Mouse (Mus musculus): Measurements from ENCODE around the gene Vmn1r4. TPM values are rescaled to one million over a fixed set of nuclear protein-coding genes. Genes with fewer than 3 reads are reported as not detected.

The Vmn1r4 gene
- polyA plus RNA-seq, 1 experiment: 0.04 TPM

- Histone ChIP-seq H3K36me3 (ENCODE audit: control insufficient read depth, insufficient read depth) (no peaks in the 10 kb centered on the region), H3K27me3 (ENCODE audit: control insufficient read depth, insufficient read depth, insufficient read length) (no peaks in the 10 kb centered on the region), H3ac (ENCODE audit: control insufficient read depth, insufficient read length, low read depth) (no peak overlapping the region), H3K79me3 (ENCODE audit: low read depth) (no peaks in the 10 kb centered on the region), H3K4me3 (ENCODE audit: insufficient read depth, poor library complexity, severe bottlenecking) (no peak overlapping the region), H3K79me2 (ENCODE audit: control insufficient read depth, insufficient read depth) (no peaks in the 10 kb centered on the region)
- no peak for TF ChIP-seq MYOD1 (IDR thresholded peaks at IDR 0.05; ENCODE audit: control insufficient read depth, insufficient read length, low read depth)
- no peak for TF ChIP-seq CEBPB (IDR thresholded peaks at IDR 0.05; ENCODE audit: low read depth)
These were observed 8.6 kb downstream of the Vmn1r4 start for GRCm38 (mm10) chr6:56932464-56932863.

DNA sequence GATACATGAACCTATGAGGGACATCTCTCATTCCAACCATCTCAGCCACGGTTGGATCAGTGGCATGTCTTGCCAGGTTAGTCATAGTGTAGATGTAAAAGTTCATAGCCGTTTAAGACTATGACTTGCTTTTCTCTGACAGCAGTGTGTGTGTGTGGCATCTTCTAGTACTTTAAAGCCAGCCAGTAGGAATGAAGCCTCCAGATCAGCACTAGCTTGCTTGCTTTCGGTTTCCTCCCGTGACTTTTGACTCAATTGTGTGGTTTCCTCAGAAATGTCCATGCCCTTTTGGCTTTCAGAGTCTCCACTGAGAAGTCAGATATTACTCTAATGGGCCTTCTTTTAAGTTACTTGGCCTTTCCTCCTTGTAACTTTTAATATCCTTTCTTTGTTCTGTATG, 10.6 kb downstream of the Vmn1r4 start:
- no peaks in the 10 kb centered on the region for H3K79me3 ChIP-seq (ENCODE audit: low read depth)
- TF ChIP-seq USF1 (IDR thresholded peaks at IDR 0.05; ENCODE audit: low read depth) (no peak), MYOG (IDR thresholded peaks at IDR 0.05; ENCODE audit: control insufficient read depth, extremely low read depth, insufficient read length) (no peak), FOSL1 (IDR thresholded peaks at IDR 0.05; ENCODE audit: insufficient read depth, low read length, poor library complexity, severe bottlenecking) (no peak), CTCF (IDR thresholded peaks at IDR 0.05; ENCODE audit: control insufficient read depth, insufficient read depth, insufficient read length) (no peak), MAX (IDR thresholded peaks at IDR 0.05) (no peak), MYOD1 (IDR thresholded peaks at IDR 0.05; ENCODE audit: control insufficient read depth, insufficient read length, low read depth) (no peak), CEBPB (IDR thresholded peaks at IDR 0.05; ENCODE audit: low read depth) (no peak)
- H3ac ChIP-seq (ENCODE audit: control insufficient read depth, insufficient read length, low read depth): no peak overlapping the region
- no peaks in the 10 kb centered on the region for H3K79me2 ChIP-seq (ENCODE audit: control insufficient read depth, insufficient read depth)
- no peaks in the 10 kb centered on the region for H3K27me3 ChIP-seq (ENCODE audit: control insufficient read depth, insufficient read depth, insufficient read length)
- H3K36me3 ChIP-seq (ENCODE audit: control insufficient read depth, insufficient read depth): no peaks in the 10 kb centered on the region
- no peak overlapping the region for H3K4me3 ChIP-seq (ENCODE audit: insufficient read depth, poor library complexity, severe bottlenecking)

DNA sequence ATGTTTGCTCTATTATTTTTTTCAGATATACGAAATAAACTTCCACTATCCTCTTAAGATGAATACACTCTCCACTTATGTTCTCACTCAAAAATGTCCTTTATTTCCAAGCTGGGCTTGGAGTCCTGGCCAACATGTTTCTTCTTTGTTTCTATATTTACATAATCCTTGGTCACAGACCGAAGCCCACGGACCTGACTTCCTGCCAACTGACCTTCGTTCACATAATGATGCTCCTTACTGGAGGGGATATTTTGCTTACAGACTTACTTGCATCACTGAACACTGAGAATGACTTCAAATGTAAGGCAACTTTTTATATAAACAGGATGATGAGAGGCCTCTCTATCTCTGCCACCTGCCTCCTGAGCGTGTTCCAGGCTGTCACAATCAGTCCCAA, 32.6 kb downstream of the Vmn1r4 start:
- Histone ChIP-seq H3K27me3 (ENCODE audit: control insufficient read depth, insufficient read depth, insufficient read length) (no peaks in the 10 kb centered on the region), H3K4me3 (ENCODE audit: insufficient read depth, poor library complexity, severe bottlenecking) (no peak overlapping the region), H3ac (ENCODE audit: control insufficient read depth, insufficient read length, low read depth) (no peak overlapping the region), H3K36me3 (ENCODE audit: control insufficient read depth, insufficient read depth) (no peaks in the 10 kb centered on the region), H3K79me2 (ENCODE audit: control insufficient read depth, insufficient read depth) (no peaks in the 10 kb centered on the region), H3K79me3 (ENCODE audit: low read depth) (no peaks in the 10 kb centered on the region)
- TF ChIP-seq CTCF (IDR thresholded peaks at IDR 0.05; ENCODE audit: control insufficient read depth, insufficient read depth, insufficient read length) (no peak), FOSL1 (IDR thresholded peaks at IDR 0.05; ENCODE audit: insufficient read depth, low read length, poor library complexity, severe bottlenecking) (no peak), MYOG (IDR thresholded peaks at IDR 0.05; ENCODE audit: control insufficient read depth, extremely low read depth, insufficient read length) (no peak), MAX (IDR thresholded peaks at IDR 0.05) (no peak), CEBPB (IDR thresholded peaks at IDR 0.05; ENCODE audit: low read depth) (no peak), USF1 (IDR thresholded peaks at IDR 0.05; ENCODE audit: low read depth) (no peak), MYOD1 (IDR thresholded peaks at IDR 0.05; ENCODE audit: control insufficient read depth, insufficient read length, low read depth) (no peak)

DNA sequence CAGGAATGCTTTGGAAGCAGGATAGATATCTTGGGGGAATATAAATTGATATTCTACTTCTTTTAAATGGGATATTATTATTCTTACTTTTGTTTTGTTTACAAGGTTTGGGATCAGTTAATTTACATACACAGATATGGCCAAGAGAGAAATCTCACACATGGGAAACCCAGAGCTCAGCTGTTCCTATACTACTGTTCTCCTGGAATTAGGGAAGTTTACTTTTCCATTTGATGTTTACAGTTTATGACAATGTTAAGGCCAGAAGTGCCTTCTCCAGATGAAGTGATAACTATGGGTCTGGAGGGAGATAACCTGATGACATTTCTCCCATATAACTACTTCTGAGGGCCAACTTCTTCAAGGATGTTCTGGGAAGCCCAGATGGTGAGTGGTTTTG, 46.2 kb downstream of the Vmn1r4 start, which contains the start of gene Vmn1r5:
Gene Vmn1r5, plus strand, starts transcription at position 301 of the 400 bp plus-strand sequence.
- Histone ChIP-seq H3K27me3 (ENCODE audit: control insufficient read depth, insufficient read depth, insufficient read length) (no peaks in the 10 kb centered on the region), H3K36me3 (ENCODE audit: control insufficient read depth, insufficient read depth) (no peaks in the 10 kb centered on the region), H3K79me2 (ENCODE audit: control insufficient read depth, insufficient read depth) (no peaks in the 10 kb centered on the region), H3ac (ENCODE audit: control insufficient read depth, insufficient read length, low read depth) (no peak within 1 kb of the TSS), H3K4me3 (ENCODE audit: insufficient read depth, poor library complexity, severe bottlenecking) (no peak within 1 kb of the TSS), H3K79me3 (ENCODE audit: low read depth) (no peaks in the 10 kb centered on the region)
- no peak for TF ChIP-seq MAX (IDR thresholded peaks at IDR 0.05)
- TF ChIP-seq CTCF (IDR thresholded peaks at IDR 0.05; ENCODE audit: control insufficient read depth, insufficient read depth, insufficient read length): no peak
- TF ChIP-seq MYOG (IDR thresholded peaks at IDR 0.05; ENCODE audit: control insufficient read depth, extremely low read depth, insufficient read length): no peak
- no peak for TF ChIP-seq FOSL1 (IDR thresholded peaks at IDR 0.05; ENCODE audit: insufficient read depth, low read length, poor library complexity, severe bottlenecking)
- TF ChIP-seq MYOD1 (IDR thresholded peaks at IDR 0.05; ENCODE audit: control insufficient read depth, insufficient read length, low read depth): no peak

DNA sequence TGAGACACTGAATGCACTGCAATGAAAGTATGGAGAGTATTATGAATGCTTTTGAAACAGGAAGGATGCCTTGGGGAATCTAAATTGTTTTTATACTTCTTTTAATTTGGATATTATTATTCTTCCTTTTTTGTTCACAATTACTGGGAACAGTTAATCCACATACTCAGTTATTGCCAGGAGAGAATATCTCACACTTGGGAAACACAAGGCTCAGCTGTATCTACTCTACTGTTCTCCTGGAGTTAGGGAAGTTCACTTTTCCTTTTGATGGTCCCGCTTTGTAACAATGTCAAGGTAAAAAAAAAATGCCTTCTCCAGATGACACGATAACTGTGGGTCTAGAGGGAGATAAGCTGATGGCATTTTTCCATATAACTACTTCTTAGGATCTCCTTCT, 73.1 kb downstream of the Vmn1r4 start, which contains the start of gene Vmn1r6:
Gene Vmn1r6, plus strand, starts transcription at position 301 of the 400 bp plus-strand sequence.
- no peak within 1 kb of the TSS for H3ac ChIP-seq (ENCODE audit: control insufficient read depth, insufficient read length, low read depth)
- no peaks in the 10 kb centered on the region for H3K36me3 ChIP-seq (ENCODE audit: control insufficient read depth, insufficient read depth)
- no peak for TF ChIP-seq MAX (IDR thresholded peaks at IDR 0.05)
- no peak for TF ChIP-seq MYOD1 (IDR thresholded peaks at IDR 0.05; ENCODE audit: control insufficient read depth, insufficient read length, low read depth)
- no peak for TF ChIP-seq CEBPB (IDR thresholded peaks at IDR 0.05; ENCODE audit: low read depth)
- no peak for TF ChIP-seq USF1 (IDR thresholded peaks at IDR 0.05; ENCODE audit: low read depth)
- TF ChIP-seq FOSL1 (IDR thresholded peaks at IDR 0.05; ENCODE audit: insufficient read depth, low read length, poor library complexity, severe bottlenecking): no peak
- no peak for TF ChIP-seq CTCF (IDR thresholded peaks at IDR 0.05; ENCODE audit: control insufficient read depth, insufficient read depth, insufficient read length)
- TF ChIP-seq MYOG (IDR thresholded peaks at IDR 0.05; ENCODE audit: control insufficient read depth, extremely low read depth, insufficient read length): no peak
- no peaks in the 10 kb centered on the region for H3K79me2 ChIP-seq (ENCODE audit: control insufficient read depth, insufficient read depth)
- no peaks in the 10 kb centered on the region for H3K79me3 ChIP-seq (ENCODE audit: low read depth)
- no peak within 1 kb of the TSS for H3K4me3 ChIP-seq (ENCODE audit: insufficient read depth, poor library complexity, severe bottlenecking)
- no peaks in the 10 kb centered on the region for H3K27me3 ChIP-seq (ENCODE audit: control insufficient read depth, insufficient read depth, insufficient read length)

Other genes with a start within 250 kb of the Vmn1r4 start
- 82.9 TPM for gene Lsm5, start 219.3 kb upstream of the Vmn1r4 start, polyA plus RNA-seq (2012; fragmentation: generic; extraction: Trizol)
- gene Avl9, start 209.1 kb upstream of the Vmn1r4 start, polyA plus RNA-seq (2012; fragmentation: generic; extraction: Trizol): 2.1 TPM
- gene Kbtbd2, start 126.2 kb upstream of the Vmn1r4 start, polyA plus RNA-seq (2012; fragmentation: generic; extraction: Trizol): 14.8 TPM
- gene Fkbp9, start 92.0 kb upstream of the Vmn1r4 start, polyA plus RNA-seq (2012; fragmentation: generic; extraction: Trizol): 90.4 TPM
- gene Nt5c3, start 83 bp upstream of the Vmn1r4 start, polyA plus RNA-seq (2012; fragmentation: generic; extraction: Trizol): 11.8 TPM
- not detected for gene Vmn1r5, start 46.3 kb downstream of the Vmn1r4 start, polyA plus RNA-seq (2012; fragmentation: generic; extraction: Trizol)
- gene Vmn1r6, start 73.2 kb downstream of the Vmn1r4 start, polyA plus RNA-seq (2012; fragmentation: generic; extraction: Trizol): not detected
- gene Vmn1r7, start 101.3 kb downstream of the Vmn1r4 start, polyA plus RNA-seq (2012; fragmentation: generic; extraction: Trizol): not detected
- not detected for gene Vmn1r8, start 108.3 kb downstream of the Vmn1r4 start, polyA plus RNA-seq (2012; fragmentation: generic; extraction: Trizol)
- not detected for gene Vmn1r9, start 142.8 kb downstream of the Vmn1r4 start, polyA plus RNA-seq (2012; fragmentation: generic; extraction: Trizol)
- not detected for gene Vmn1r10, start 185.4 kb downstream of the Vmn1r4 start, polyA plus RNA-seq (2012; fragmentation: generic; extraction: Trizol)
- gene Vmn1r11, start 209.4 kb downstream of the Vmn1r4 start, polyA plus RNA-seq (2012; fragmentation: generic; extraction: Trizol): not detected
- not detected for gene Vmn1r12, start 232.9 kb downstream of the Vmn1r4 start, polyA plus RNA-seq (2012; fragmentation: generic; extraction: Trizol)